Mouse (Mus musculus): ENCODE data around the gene Dguok.

DNA sequence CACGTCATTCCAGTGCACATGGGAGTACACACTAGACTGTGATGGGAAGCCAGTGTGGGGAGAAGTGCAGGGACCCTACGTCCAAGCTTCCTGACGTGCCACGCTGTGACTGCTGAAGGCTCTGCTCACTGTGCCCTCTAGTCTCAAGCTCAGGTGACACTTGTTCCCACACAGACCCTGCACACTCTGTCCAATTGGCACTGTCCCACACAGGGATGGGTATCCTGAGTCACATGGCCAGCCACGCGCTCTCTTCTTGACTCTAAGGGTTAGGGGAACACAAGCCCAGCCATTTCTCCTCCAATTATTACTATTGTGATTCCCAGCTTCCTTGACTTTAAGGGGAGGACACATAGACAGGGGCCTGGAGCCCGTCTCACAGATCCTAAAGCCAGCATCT lies 23.0 kb downstream of the Dguok start:
- TF ChIP-seq CTCF (IDR thresholded peaks at IDR 0.05; ENCODE audit: borderline replicate concordance, extremely low read depth, insufficient read depth, insufficient read length) (no peak), POLR2A (IDR thresholded peaks at IDR 0.05; ENCODE audit: borderline replicate concordance, extremely low read depth, insufficient read depth, insufficient read length, poor library complexity, severe bottlenecking) (no peak)
